Mouse (Mus musculus): ENCODE data around the gene Adam15. TPM values are rescaled to one million over a fixed set of nuclear protein-coding genes. Genes with fewer than 3 reads are reported as not detected.

The Adam15 gene
- polyA plus RNA-seq, 1 experiment from 2014 or later: 44.0 TPM

DNA sequence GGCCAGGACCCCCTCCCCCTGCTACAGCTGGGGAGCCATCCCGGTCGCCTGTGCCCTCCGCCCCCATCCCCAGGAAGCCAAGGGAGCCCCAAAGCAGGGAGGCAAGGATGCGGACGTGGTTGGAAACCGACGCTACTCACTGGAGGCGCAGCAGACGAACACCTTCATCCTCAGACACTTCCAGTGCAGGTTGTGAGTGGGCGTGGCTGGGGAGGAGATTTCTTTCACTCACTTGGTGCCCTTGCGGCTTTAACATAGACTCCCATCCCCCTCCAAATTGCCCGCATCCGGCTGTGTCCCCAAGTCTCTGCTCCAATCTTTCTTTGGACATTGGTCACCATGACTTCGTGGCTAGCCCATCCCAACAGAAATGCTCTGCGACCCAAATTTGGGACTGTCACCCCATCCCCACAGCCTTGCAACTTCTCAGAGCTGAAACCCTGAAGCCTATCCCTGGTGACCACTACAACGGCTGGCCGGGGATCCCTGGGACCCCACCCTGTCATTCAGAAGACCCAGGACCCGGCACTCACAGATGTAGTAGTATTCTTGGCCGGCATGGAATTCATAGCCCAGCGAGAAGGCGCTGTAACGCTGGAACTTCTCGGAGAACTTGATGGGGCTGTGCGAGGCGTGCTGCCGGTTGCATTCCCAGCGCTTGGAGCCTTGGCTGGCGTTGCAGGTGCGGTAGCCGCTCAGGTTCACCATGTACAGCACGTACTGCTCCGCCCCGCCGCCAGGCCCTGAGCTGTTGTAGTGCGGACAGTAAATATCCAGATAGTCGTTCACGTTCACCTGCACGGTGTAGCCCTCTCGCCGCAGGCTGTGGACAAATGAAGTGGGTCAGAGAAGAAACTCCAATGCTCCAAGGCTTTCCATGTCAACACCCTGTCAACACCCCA is 33.6 kb downstream of the Adam15 start:
- peaks cover 12% of the 10 kb centered on the region; the same call in 1 of the 2 replicates for H3K27me3 ChIP-seq (ENCODE audit: control insufficient read depth, insufficient read depth, low read length)
- H3K4me3 ChIP-seq (replicated peaks; ENCODE audit: low read length): peak overlapping the region; percentile 8; the same call in 1 of the 2 replicates
- H3K4me2 ChIP-seq (replicated peaks): peak overlapping the region; percentile 38
- no peaks in the 10 kb centered on the region for H3K9me3 ChIP-seq (ENCODE audit: control insufficient read depth, low read length)
- WGBS: 8% methylated on average over 38 of the region's 40 CpGs
- H3K4me1 ChIP-seq (replicated peaks; ENCODE audit: control insufficient read depth, insufficient read depth, low read length): peaks cover 32% of the 10 kb centered on the region; the same call in 1 of the 2 replicates
- no peak for ATAC-seq (ENCODE audit: low FRiP score)
- H3K9ac ChIP-seq: no peak overlapping the region
- no peak for DNase-seq (ENCODE audit: low spot score)
- H3K27ac ChIP-seq: no peak overlapping the region
- H3K36me3 ChIP-seq (replicated peaks; ENCODE audit: control insufficient read depth, insufficient read depth): peaks cover 30% of the 10 kb centered on the region

GRCm38 (mm10) chr3:89315195-89315929 is 34.4 kb downstream of the Adam15 start:
- no peak for ATAC-seq (ENCODE audit: low FRiP score)
- H3K9ac ChIP-seq: 0 out of 2 replicates have a peak overlapping the region, but pooled peaks have one; percentile 0

GRCm38 (mm10) chr3:89314791-89315190 is 35.0 kb downstream of the Adam15 start:
- H3K27ac ChIP-seq: no peak overlapping the region
- H3K4me2 ChIP-seq (replicated peaks): no peak overlapping the region
- WGBS: 45% methylated on average over 2 of the region's 2 CpGs
- H3K9me3 ChIP-seq (ENCODE audit: control insufficient read depth, low read length): no peaks in the 10 kb centered on the region
- no peak overlapping the region for H3K4me3 ChIP-seq (replicated peaks; ENCODE audit: low read length)
- no peak for DNase-seq (ENCODE audit: low spot score)
- H3K9ac ChIP-seq: no peak overlapping the region
- ATAC-seq (ENCODE audit: low FRiP score): no peak
- H3K36me3 ChIP-seq (replicated peaks; ENCODE audit: control insufficient read depth, insufficient read depth): peaks cover 30% of the 10 kb centered on the region
- H3K4me1 ChIP-seq (replicated peaks; ENCODE audit: control insufficient read depth, insufficient read depth, low read length): peaks cover 24% of the 10 kb centered on the region; the same call in 1 of the 2 replicates
- peaks cover 12% of the 10 kb centered on the region; the same call in 1 of the 2 replicates for H3K27me3 ChIP-seq (ENCODE audit: control insufficient read depth, insufficient read depth, low read length)

More at GRCm38 (mm10) chr3:89315195-89315929, 34.4 kb downstream of the Adam15 start:
- no peaks in the 10 kb centered on the region for H3K9me3 ChIP-seq (ENCODE audit: control insufficient read depth, low read length)
- H3K36me3 ChIP-seq (replicated peaks; ENCODE audit: control insufficient read depth, insufficient read depth): peaks cover 30% of the 10 kb centered on the region
- 6% methylated on average over 21 of the region's 26 CpGs for WGBS
- peaks cover 12% of the 10 kb centered on the region; the same call in 1 of the 2 replicates for H3K27me3 ChIP-seq (ENCODE audit: control insufficient read depth, insufficient read depth, low read length)
- H3K27ac ChIP-seq: no peak overlapping the region
- H3K4me2 ChIP-seq (replicated peaks): peak overlapping the region; percentile 38
- DNase-seq (ENCODE audit: low spot score): peak; percentile 77
- H3K4me3 ChIP-seq (replicated peaks; ENCODE audit: low read length): peak overlapping the region; percentile 8
- peaks cover 29% of the 10 kb centered on the region; the same call in 1 of the 2 replicates for H3K4me1 ChIP-seq (replicated peaks; ENCODE audit: control insufficient read depth, insufficient read depth, low read length)

DNA sequence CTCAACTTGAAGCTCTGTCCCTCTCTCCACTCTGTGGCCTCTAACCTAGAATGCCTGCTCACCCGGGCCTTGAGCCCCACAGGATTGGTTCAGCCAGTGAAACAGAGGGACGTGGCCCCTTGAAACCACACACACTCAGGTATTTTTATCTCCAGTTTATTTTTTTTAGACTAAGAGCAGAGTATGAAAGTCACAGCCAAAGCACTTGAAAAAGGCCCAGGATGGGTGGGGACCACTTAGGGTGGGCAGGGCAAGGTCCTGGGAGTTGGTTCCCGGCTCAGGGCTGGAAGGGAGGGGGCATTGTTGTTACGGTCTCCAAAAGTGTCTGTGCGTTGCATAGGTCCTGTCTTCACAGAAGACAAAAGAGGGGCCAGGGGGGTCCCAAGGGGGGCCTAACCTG is 35.5 kb downstream of the Adam15 start:
- H3K36me3 ChIP-seq (replicated peaks; ENCODE audit: control insufficient read depth, insufficient read depth): peaks cover 30% of the 10 kb centered on the region
- WGBS: 68% methylated on average over 5 of the region's 5 CpGs
- H3K9ac ChIP-seq: no peak overlapping the region
- H3K4me2 ChIP-seq (replicated peaks): no peak overlapping the region
- peaks cover 20% of the 10 kb centered on the region; the same call in 1 of the 2 replicates for H3K4me1 ChIP-seq (replicated peaks; ENCODE audit: control insufficient read depth, insufficient read depth, low read length)
- DNase-seq (ENCODE audit: low spot score) (no peak), ATAC-seq (ENCODE audit: low FRiP score) (no peak)
- no peak overlapping the region for H3K4me3 ChIP-seq (replicated peaks; ENCODE audit: low read length)
- peaks cover 12% of the 10 kb centered on the region; the same call in 1 of the 2 replicates for H3K27me3 ChIP-seq (ENCODE audit: control insufficient read depth, insufficient read depth, low read length)
- H3K9me3 ChIP-seq (ENCODE audit: control insufficient read depth, low read length): no peaks in the 10 kb centered on the region
- no peak overlapping the region for H3K27ac ChIP-seq

- peak; percentile 84 for ATAC-seq (ENCODE audit: low FRiP score)
- 4% methylated on average over 9 of the region's 9 CpGs for WGBS
- H3K4me3 ChIP-seq (replicated peaks; ENCODE audit: low read length): no peak overlapping the region
- H3K27ac ChIP-seq: no peak overlapping the region
- H3K27me3 ChIP-seq (ENCODE audit: control insufficient read depth, insufficient read depth, low read length): no peaks in the 10 kb centered on the region
- peak; percentile 85 for DNase-seq (ENCODE audit: low spot score)
- H3K9me3 ChIP-seq (ENCODE audit: control insufficient read depth, low read length): no peaks in the 10 kb centered on the region
- H3K4me2 ChIP-seq (replicated peaks): no peak overlapping the region
- peaks cover 5% of the 10 kb centered on the region; the same call in 1 of the 2 replicates for H3K36me3 ChIP-seq (replicated peaks; ENCODE audit: control insufficient read depth, insufficient read depth)
- no peak overlapping the region for H3K9ac ChIP-seq
- H3K4me1 ChIP-seq (replicated peaks; ENCODE audit: control insufficient read depth, insufficient read depth, low read length): no peaks in the 10 kb centered on the region
These were observed 41.7 kb downstream of the Adam15 start for GRCm38 (mm10) chr3:89308089-89308488.

DNA sequence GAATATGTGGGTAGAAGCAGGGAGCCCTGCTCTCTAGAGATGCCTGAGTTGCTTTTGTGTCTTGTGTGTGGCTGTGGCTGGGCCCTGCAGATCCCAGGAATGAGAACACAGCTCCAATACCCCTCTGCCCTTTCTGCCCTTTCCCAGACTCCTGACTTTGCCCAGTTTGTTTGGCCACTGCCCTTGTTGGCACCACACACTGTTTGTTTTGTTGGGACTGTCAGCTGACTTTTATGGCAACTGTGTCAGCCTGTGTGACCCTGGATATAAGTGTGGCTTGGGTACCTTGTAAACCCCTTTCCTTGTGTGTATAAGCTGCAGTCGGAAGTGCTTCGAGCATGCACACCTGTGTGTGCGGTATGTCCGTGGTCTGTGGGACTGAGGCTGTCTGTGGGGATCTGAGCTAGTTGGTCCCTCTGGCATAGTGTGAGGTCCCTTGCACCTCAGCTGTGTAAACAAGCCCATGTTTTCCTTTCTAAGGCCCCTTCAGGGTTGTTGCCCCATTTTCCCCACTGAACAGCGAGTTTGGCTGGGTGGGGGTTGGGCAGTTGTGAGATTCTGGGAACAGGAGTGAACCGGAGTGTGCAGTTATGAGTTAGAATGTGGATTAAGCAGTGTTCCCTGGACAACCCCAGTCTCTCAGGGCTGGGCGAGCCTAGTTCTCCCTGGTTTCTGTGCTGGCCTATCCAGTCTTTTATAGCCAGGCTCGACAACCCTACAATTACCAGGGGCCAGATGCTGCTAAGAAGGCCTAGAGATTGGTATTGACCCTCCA is 44.1 kb downstream of the Adam15 start:
- no peaks in the 10 kb centered on the region for H3K36me3 ChIP-seq (replicated peaks; ENCODE audit: control insufficient read depth, insufficient read depth)
- H3K27me3 ChIP-seq (ENCODE audit: control insufficient read depth, insufficient read depth, low read length): no peaks in the 10 kb centered on the region
- ATAC-seq (ENCODE audit: low FRiP score): no peak
- H3K4me3 ChIP-seq (replicated peaks; ENCODE audit: low read length): no peak overlapping the region
- H3K4me2 ChIP-seq (replicated peaks): no peak overlapping the region
- H3K9me3 ChIP-seq (ENCODE audit: control insufficient read depth, low read length): no peaks in the 10 kb centered on the region
- H3K27ac ChIP-seq: no peak overlapping the region
- 80% methylated on average over 8 of the region's 8 CpGs for WGBS
- no peak for DNase-seq (ENCODE audit: low spot score)
- no peaks in the 10 kb centered on the region for H3K4me1 ChIP-seq (replicated peaks; ENCODE audit: control insufficient read depth, insufficient read depth, low read length)
- no peak overlapping the region for H3K9ac ChIP-seq

GRCm38 (mm10) chr3:89305105-89305504 is 44.7 kb downstream of the Adam15 start:
- Histone ChIP-seq H3K4me2 (replicated peaks) (no peak overlapping the region), H3K4me1 (replicated peaks; ENCODE audit: control insufficient read depth, insufficient read depth, low read length) (no peaks in the 10 kb centered on the region), H3K36me3 (replicated peaks; ENCODE audit: control insufficient read depth, insufficient read depth) (no peaks in the 10 kb centered on the region), H3K27ac (no peak overlapping the region), H3K27me3 (ENCODE audit: control insufficient read depth, insufficient read depth, low read length) (peaks cover 5% of the 10 kb centered on the region; the same call in 1 of the 2 replicates), H3K4me3 (replicated peaks; ENCODE audit: low read length) (no peak overlapping the region), H3K9me3 (ENCODE audit: control insufficient read depth, low read length) (no peaks in the 10 kb centered on the region), H3K9ac (no peak overlapping the region)
- ATAC-seq (ENCODE audit: low FRiP score): no peak
- WGBS: 78% methylated on average over 4 of the region's 4 CpGs
- no peak for DNase-seq (ENCODE audit: low spot score)

- no peak overlapping the region for H3K4me2 ChIP-seq (replicated peaks)
- no peak for ATAC-seq (ENCODE audit: low FRiP score)
- no peak overlapping the region for H3K27ac ChIP-seq
- 58% methylated on average over 6 of the region's 6 CpGs for WGBS
- H3K9ac ChIP-seq: no peak overlapping the region
- no peak overlapping the region for H3K4me3 ChIP-seq (replicated peaks; ENCODE audit: low read length)
- H3K4me1 ChIP-seq (replicated peaks; ENCODE audit: control insufficient read depth, insufficient read depth, low read length): no peaks in the 10 kb centered on the region
- peaks cover 7% of the 10 kb centered on the region; the same call in 1 of the 2 replicates for H3K27me3 ChIP-seq (ENCODE audit: control insufficient read depth, insufficient read depth, low read length)
- no peaks in the 10 kb centered on the region for H3K36me3 ChIP-seq (replicated peaks; ENCODE audit: control insufficient read depth, insufficient read depth)
- DNase-seq (ENCODE audit: low spot score): no peak
- H3K9me3 ChIP-seq (ENCODE audit: control insufficient read depth, low read length): no peaks in the 10 kb centered on the region
These were observed 45.4 kb downstream of the Adam15 start for GRCm38 (mm10) chr3:89304440-89304839.

All from hindbrain, embryonic 14.5 days (tissue).